Mouse (Mus musculus) CH12.LX (cell line): ENCODE data around the gene Dnajc11. TPM values are rescaled to one million over a fixed set of nuclear protein-coding genes. Genes with fewer than 3 reads are reported as not detected.

Experiments used
- DNase-seq: peaks from one replicate; pipeline ENCODE4 v3.0.0-alpha.2; 2013; ENCODE audit errors: extremely low read depth
- H3K27ac ChIP-seq: 2 replicates; pipeline ENCODE4 v1.5.1; 2012; ENCODE audit warnings: low read depth, mild to moderate bottlenecking, control low read depth, moderate library complexity; ENCODE audit not compliant: insufficient read depth
- H3K27me3 ChIP-seq: replicated peaks from 2 replicates; pipeline ENCODE3; 2012; ENCODE audit warnings: inconsistent platforms
- H3K36me3 ChIP-seq, 2 experiments: replicated peaks in 1 of 2; 2 replicates each; pipeline versions ENCODE3 to v1.6.1; 2012; ENCODE audit warnings: inconsistent platforms in 1 of 2, low read length in 1 of 2, mild to moderate bottlenecking in 1 of 2, mixed read lengths in 1 of 2, moderate library complexity in 1 of 2; ENCODE audit not compliant: control insufficient read depth in 1 of 2, insufficient read depth in 1 of 2
- H3K4me1 ChIP-seq, 2 experiments: 2 replicates each; pipeline ENCODE4 v1.6.1; 2012; ENCODE audit warnings: inconsistent platforms in 1 of 2, moderate library complexity in 1 of 2; ENCODE audit not compliant: insufficient read depth in 2 of 2, control insufficient read depth in 1 of 2
- H3K4me2 ChIP-seq: 2 replicates; pipeline ENCODE4 v1.6.1; 2012; ENCODE audit warnings: low read depth, mild to moderate bottlenecking, control low read depth; ENCODE audit not compliant: poor library complexity, insufficient read depth, severe bottlenecking
- H3K4me3 ChIP-seq, 3 experiments: fragments of 150-350 bp in 1 of 3; sonication (generic) in 1 of 3; replicated peaks in 1 of 3; 2 replicates each; pipeline versions ENCODE3 to v1.5.1; 2011 to 2012; ENCODE audit warnings: low read depth in 2 of 3, low read length in 2 of 3, mild to moderate bottlenecking in 2 of 3, moderate library complexity in 2 of 3, control low read depth in 1 of 3, improper control_type of control experiment in 1 of 3, inconsistent platforms in 1 of 3, mixed read lengths in 1 of 3; ENCODE audit not compliant: poor library complexity in 1 of 3
- H3K79me2 ChIP-seq: replicated peaks from 2 replicates; pipeline ENCODE4 v1.6.1; 2012; ENCODE audit warnings: mild to moderate bottlenecking, moderate library complexity; ENCODE audit not compliant: control insufficient read depth, poor library complexity, insufficient read depth, severe bottlenecking; ENCODE audit errors: extremely low read depth
- H3K9ac ChIP-seq: 2 replicates; pipeline ENCODE4 v1.6.1; 2012; ENCODE audit warnings: low read depth, mild to moderate bottlenecking, control low read depth, moderate library complexity; ENCODE audit not compliant: insufficient read depth
- H3K9me3 ChIP-seq: replicated peaks from 2 replicates; pipeline ENCODE3; 2012; ENCODE audit warnings: low read length, inconsistent platforms, mixed read lengths
- CHD1 ChIP-seq: IDR thresholded peaks from 2 replicates; pipeline ENCODE4 v1.6.1; 2012; ENCODE audit warnings: low read depth, low read length, improper control_type of control experiment, inconsistent platforms
- CHD2 ChIP-seq: IDR thresholded peaks from 2 replicates; pipeline ENCODE4 v1.6.1; 2011; ENCODE audit warnings: low read length, improper control_type of control experiment
- CTCF ChIP-seq, 2 experiments: IDR thresholded peaks in 1 of 2; conservative IDR thresholded peaks in 1 of 2; 2 replicates each; pipeline ENCODE4 v1.5.1; 2011 to 2012; ENCODE audit warnings: low read depth in 2 of 2, low read length in 2 of 2, improper control_type of control experiment in 1 of 2, inconsistent platforms in 1 of 2, mild to moderate bottlenecking in 1 of 2, moderate library complexity in 1 of 2
- E2F4 ChIP-seq: IDR thresholded peaks from 2 replicates; pipeline ENCODE4 v1.6.1; 2011; ENCODE audit warnings: low read depth, low read length, improper control_type of control experiment; ENCODE audit not compliant: insufficient replicate concordance
- ELF1 ChIP-seq: IDR thresholded peaks from 2 replicates; pipeline ENCODE4 v1.6.1; 2014; ENCODE audit warnings: low read depth, mild to moderate bottlenecking, inconsistent platforms, low read length, improper control_type of control experiment
- EP300 ChIP-seq: IDR thresholded peaks from 2 replicates; pipeline ENCODE4 v1.6.1; 2011; ENCODE audit warnings: low read length, improper control_type of control experiment
- GABPA ChIP-seq: IDR thresholded peaks from 2 replicates; pipeline ENCODE4 v1.6.1; 2012; ENCODE audit warnings: low read depth, low read length, improper control_type of control experiment, inconsistent platforms; ENCODE audit not compliant: insufficient replicate concordance
- KAT2A ChIP-seq: IDR thresholded peaks from 2 replicates; pipeline ENCODE4 v1.6.1; 2012; ENCODE audit warnings: low read length, improper control_type of control experiment, inconsistent platforms; ENCODE audit not compliant: insufficient replicate concordance
- MAFK ChIP-seq: IDR thresholded peaks from 2 replicates; pipeline ENCODE4 v1.6.1; 2011; ENCODE audit warnings: low read length, improper control_type of control experiment; ENCODE audit not compliant: insufficient replicate concordance
- MEF2A ChIP-seq: IDR thresholded peaks from 2 replicates; pipeline ENCODE4 v1.6.1; 2014; ENCODE audit warnings: low read depth, mild to moderate bottlenecking, inconsistent platforms, low read length, improper control_type of control experiment, borderline replicate concordance
- MXI1 ChIP-seq: IDR thresholded peaks from 2 replicates; pipeline ENCODE4 v1.6.1; 2011; ENCODE audit warnings: mild to moderate bottlenecking, low read depth, low read length, improper control_type of control experiment
- MYC ChIP-seq: IDR thresholded peaks from 2 replicates; pipeline ENCODE4 v1.6.1; 2011; ENCODE audit warnings: low read depth, mild to moderate bottlenecking, improper control_type of control experiment, low read length
- PAX5 ChIP-seq: IDR thresholded peaks from 2 replicates; pipeline ENCODE4 v1.6.1; 2012; ENCODE audit warnings: low read length, inconsistent platforms, mixed read lengths
- POLR2A ChIP-seq: IDR thresholded peaks from 2 replicates; pipeline ENCODE4 v1.6.1; 2011; ENCODE audit warnings: low read depth, mild to moderate bottlenecking, improper control_type of control experiment, low read length
- RAD21 ChIP-seq: IDR thresholded peaks from 2 replicates; pipeline ENCODE4 v1.6.1; 2011; ENCODE audit warnings: low read depth, mild to moderate bottlenecking, low read length, improper control_type of control experiment, moderate library complexity
- RCOR1 ChIP-seq: conservative IDR thresholded peaks from 2 replicates; pipeline ENCODE4 v1.6.1; 2012; ENCODE audit warnings: low read depth, mild to moderate bottlenecking, inconsistent platforms, low read length, improper control_type of control experiment
- SIN3A ChIP-seq: IDR thresholded peaks from 2 replicates; pipeline ENCODE4 v1.6.1; 2012; ENCODE audit warnings: low read length, improper control_type of control experiment, inconsistent platforms
- SMC3 ChIP-seq: IDR thresholded peaks from 2 replicates; pipeline ENCODE4 v1.6.1; 2011; ENCODE audit warnings: low read depth, low read length, improper control_type of control experiment
- TBP ChIP-seq: conservative IDR thresholded peaks from 2 replicates; pipeline ENCODE4 v1.6.1; 2011; ENCODE audit warnings: low read depth, low read length, improper control_type of control experiment
- TCF12 ChIP-seq: IDR thresholded peaks from 2 replicates; pipeline ENCODE4 v1.6.1; 2014; ENCODE audit warnings: low read depth, mild to moderate bottlenecking, inconsistent platforms, low read length, improper control_type of control experiment
- UBTF ChIP-seq: IDR thresholded peaks from 2 replicates; pipeline ENCODE4 v1.6.1; 2012; ENCODE audit warnings: low read depth, mild to moderate bottlenecking, inconsistent platforms, low read length, improper control_type of control experiment, moderate library complexity
- USF1 ChIP-seq: IDR thresholded peaks from 2 replicates; pipeline ENCODE4 v1.6.1; 2014; ENCODE audit warnings: low read depth, mild to moderate bottlenecking, inconsistent platforms, low read length, improper control_type of control experiment
- ZMIZ1 ChIP-seq: IDR thresholded peaks from 2 replicates; pipeline ENCODE4 v1.6.1; 2012; ENCODE audit warnings: low read depth, mild to moderate bottlenecking, inconsistent platforms, low read length, improper control_type of control experiment
- ZNF384 ChIP-seq: IDR thresholded peaks from 2 replicates; pipeline ENCODE4 v1.6.1; 2012; ENCODE audit warnings: low read depth, low read length, improper control_type of control experiment, inconsistent platforms
- dilution Hi-C: fragments of 300-500 bp; cut with MboI; formaldehyde crosslinking; loops from 2 replicates; pipeline ENCODE4 v1.14.3; 2020; ENCODE audit warnings: low sequenced_read_pairs; ENCODE audit not compliant: extremely low pct_unique_long_range_greater_than_20kb, extremely low pct_ligation_motif_present
- in situ Hi-C: fragments of 300-500 bp; cut with MboI; formaldehyde crosslinking; loops from 3 replicates; pipeline ENCODE4 v1.14.3; 2019; ENCODE audit warnings: low sequenced_read_pairs, low pct_ligation_motif_present, low pct_unique_long_range_greater_than_20kb, mixed read lengths
- polyA plus RNA-seq: library from polyadenylated mRNA; unstranded; fragments of >175 nt; gene quantifications from 2 replicates; pipeline ENCODE4 v1.2.1, GENCODE M21; 2012; ENCODE audit warnings: low read depth; ENCODE audit not compliant: insufficient read length
- total RNA-seq, 2 experiments: library from RNA; depleted of rRNA; stranded (reverse); fragments of 300-350 nt in 1 of 2; fragments of >200 nt in 1 of 2; gene quantifications; 2 replicates each; pipeline ENCODE4 v1.2.3; 2012 to 2014

The Dnajc11 gene
- total and polyA plus RNA-seq, 3 experiments, result 63.5 to 102 (median 75.6) TPM

DNA sequence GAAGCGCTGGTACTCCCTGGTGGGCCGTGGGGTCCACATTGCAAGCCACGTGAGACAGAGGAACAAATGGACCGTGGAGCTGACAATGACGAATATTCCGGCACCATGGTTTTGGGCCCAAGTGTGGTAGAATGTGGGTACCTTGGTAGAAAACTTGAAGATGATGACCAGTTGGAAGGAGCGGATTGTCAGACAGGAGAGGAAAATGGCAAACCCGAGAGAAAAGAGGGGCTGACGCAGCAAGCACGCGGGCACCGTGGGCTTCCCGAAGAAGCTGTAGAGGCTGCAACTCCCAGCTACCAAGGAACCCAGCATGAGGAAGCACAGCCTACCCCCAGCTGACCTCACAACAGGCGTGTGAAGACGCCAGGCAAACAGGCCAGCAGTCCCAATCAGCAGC, 95.0 kb downstream of the Dnajc11 start:
- Histone ChIP-seq H3K27ac (no peak overlapping the region), H3K9me3 (no peaks in the 10 kb centered on the region), H3K4me1 (peaks cover 20 to 36% of the 10 kb centered on the region in 2 experiments), H3K27me3 (peaks cover 3% of the 10 kb centered on the region), H3K4me2 (peak overlapping the region; percentile 67), H3K36me3 (peaks cover 9 to 30% of the 10 kb centered on the region in 2 experiments), H3K79me2 (peaks cover 21% of the 10 kb centered on the region), H3K9ac (no peak overlapping the region), H3K4me3 (peak overlapping the region in 1 of 3 experiments; percentile 63)
- in situ Hi-C loops, result no loop called here
- DNase-seq, result no peak
- TF ChIP-seq MAFK (no peak), MXI1 (no peak), USF1 (no peak), RAD21 (no peak)
- dilution Hi-C loops, result no loop called here

DNA sequence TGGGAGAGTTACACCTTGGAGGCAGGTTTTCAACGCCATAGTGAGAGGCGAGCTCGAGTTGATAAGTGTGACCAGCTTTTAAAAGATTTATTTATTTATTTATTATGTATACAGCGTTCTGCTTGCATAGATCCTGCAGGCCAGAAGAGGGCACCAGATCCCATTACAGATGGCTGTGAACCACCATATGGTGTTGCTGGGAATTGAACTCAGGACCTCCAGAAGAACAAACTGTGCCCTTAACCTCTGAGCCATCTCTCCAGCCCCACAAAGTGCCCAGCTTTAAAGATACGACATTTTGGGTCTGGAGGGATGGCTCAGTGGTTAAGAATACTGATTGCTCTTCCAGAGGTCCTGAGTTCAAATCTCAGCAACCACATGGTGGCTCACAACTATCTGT, 95.6 kb downstream of the Dnajc11 start:
- dilution Hi-C loops, result no loop called here
- H3K4me1 ChIP-seq, result peaks cover 20 to 36% of the 10 kb centered on the region in 2 experiments
- H3K9ac ChIP-seq, result no peak overlapping the region
- TF ChIP-seq MXI1, result no peak
- TF ChIP-seq CTCF (conservative IDR thresholded peaks at IDR 0.05 in 1 of 2, IDR thresholded peaks at IDR 0.05 in 1 of 2; ENCODE audit: low read depth in 2 of 2, low read length in 2 of 2), result peak in 1 of 2 experiments; percentile 57; a peak in 2 of 4 replicates
- no peak for TF ChIP-seq UBTF
- TF ChIP-seq USF1, result no peak
- TF ChIP-seq KAT2A, result no peak
- peak; percentile 45; the same call in 1 of the 2 replicates for TF ChIP-seq MYC
- no peak for TF ChIP-seq E2F4
- TF ChIP-seq MAFK, result no peak
- no peak for TF ChIP-seq GABPA
- TF ChIP-seq ZMIZ1, result no peak
- TF ChIP-seq CHD1, result no peak
- TF ChIP-seq SIN3A, result no peak
- no peak for TF ChIP-seq MEF2A
- peak; percentile 23 for TF ChIP-seq SMC3
- no peak for TF ChIP-seq PAX5
- no peak for TF ChIP-seq RCOR1
- 0 out of 2 replicates have a peak, but pooled peaks have one; percentile 42 for TF ChIP-seq TBP
- no peak for TF ChIP-seq EP300
- TF ChIP-seq RAD21, result peak; percentile 32
- TF ChIP-seq POLR2A, result no peak
- no peak for TF ChIP-seq ZNF384
- TF ChIP-seq TCF12, result no peak
- TF ChIP-seq ELF1, result no peak
- TF ChIP-seq CHD2, result no peak
- TF ChIP-seq, all 38 proteins: peak for 5
- H3K36me3 ChIP-seq, result peaks cover 7 to 25% of the 10 kb centered on the region in 2 experiments
- H3K27ac ChIP-seq, result no peak overlapping the region
- in situ Hi-C loops, result no loop called here
- H3K27me3 ChIP-seq, result peaks cover 3% of the 10 kb centered on the region
- H3K4me2 ChIP-seq, result no peak overlapping the region
- H3K9me3 ChIP-seq, result no peaks in the 10 kb centered on the region
- peaks cover 21% of the 10 kb centered on the region for H3K79me2 ChIP-seq
- peak; percentile 15 for DNase-seq
- H3K4me3 ChIP-seq, result no peak overlapping the region
